Mouse (Mus musculus): Measurements from ENCODE around the gene Hip1. TPM values are rescaled to one million over a fixed set of nuclear protein-coding genes. Genes with fewer than 3 reads are reported as not detected.

Hip1 gene
- polyA plus RNA-seq, 1 experiment from 2014 or later, result 49.0 TPM

DNA sequence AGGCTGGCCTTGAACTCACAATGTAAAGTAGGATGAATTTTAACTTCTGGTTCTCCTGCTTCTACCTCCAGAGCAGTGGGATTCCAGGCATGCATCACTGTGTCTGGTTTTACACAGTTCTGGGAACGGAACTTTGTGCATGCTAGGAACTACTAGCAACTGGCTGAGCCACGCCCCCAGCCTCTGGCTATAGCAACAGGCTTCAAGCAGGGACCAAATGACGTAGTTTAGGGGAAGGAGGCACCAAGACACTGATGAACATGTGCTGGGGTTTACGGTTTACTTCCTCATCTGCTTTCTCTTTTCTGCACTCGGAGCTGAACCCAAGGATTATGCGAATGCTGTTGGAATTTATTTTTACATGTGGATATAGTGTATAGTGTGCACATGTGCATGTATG is 72.5 kb downstream of the Hip1 start:
- H3K27ac ChIP-seq (ENCODE audit: low read depth, low read length), result no peak overlapping the region
- H3K9me3 ChIP-seq (ENCODE audit: control insufficient read depth, low read length), result no peaks in the 10 kb centered on the region
- H3K4me1 ChIP-seq (ENCODE audit: control insufficient read depth, insufficient read depth, low read length), result no peaks in the 10 kb centered on the region
- no peaks in the 10 kb centered on the region for H3K27me3 ChIP-seq (ENCODE audit: control insufficient read depth, insufficient read depth, low read length)
- 83% methylated on average over 6 of the region's 6 CpGs for WGBS
- H3K9ac ChIP-seq (replicated peaks; ENCODE audit: low read depth, low read length), result no peak overlapping the region
- no peak overlapping the region for H3K4me3 ChIP-seq (ENCODE audit: low read depth, low read length)
- H3K36me3 ChIP-seq (ENCODE audit: control insufficient read depth, insufficient read depth, low read length), result no peaks in the 10 kb centered on the region
- ATAC-seq (ENCODE audit: low read depth), result no peak
- H3K4me2 ChIP-seq (ENCODE audit: low read depth, low read length), result no peak overlapping the region

GRCm38 (mm10) chr5:135471747-135472146 is 73.2 kb downstream of the Hip1 start:
- Histone ChIP-seq H3K4me1 (ENCODE audit: control insufficient read depth, insufficient read depth, low read length) (no peaks in the 10 kb centered on the region), H3K9me3 (ENCODE audit: control insufficient read depth, low read length) (no peaks in the 10 kb centered on the region), H3K4me2 (ENCODE audit: low read depth, low read length) (no peak overlapping the region), H3K4me3 (ENCODE audit: low read depth, low read length) (no peak overlapping the region), H3K27me3 (ENCODE audit: control insufficient read depth, insufficient read depth, low read length) (no peaks in the 10 kb centered on the region), H3K9ac (replicated peaks; ENCODE audit: low read depth, low read length) (no peak overlapping the region), H3K36me3 (ENCODE audit: control insufficient read depth, insufficient read depth, low read length) (no peaks in the 10 kb centered on the region), H3K27ac (ENCODE audit: low read depth, low read length) (no peak overlapping the region)
- ATAC-seq (ENCODE audit: low read depth), result no peak
- WGBS, result over 99% methylated on average over 4 of the region's 4 CpGs

DNA sequence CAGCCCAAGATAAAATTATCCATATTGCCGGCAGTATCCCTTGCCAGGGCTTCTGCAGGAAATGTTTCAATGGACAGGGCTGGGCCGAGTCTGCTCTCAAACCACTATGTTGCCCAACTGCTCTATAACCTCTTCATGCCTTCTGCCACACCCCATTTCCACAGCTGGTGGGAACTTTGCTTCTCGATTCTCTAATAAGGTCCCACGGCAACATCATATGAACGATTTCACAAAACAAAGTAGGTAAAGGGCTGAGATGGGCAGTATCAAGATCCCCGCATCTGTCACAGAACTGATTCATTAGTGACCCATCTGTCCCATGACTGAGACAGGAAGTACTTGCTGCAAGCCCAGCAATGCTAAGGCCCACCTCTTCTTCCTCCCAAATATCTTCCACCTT is 76.6 kb downstream of the Hip1 start:
- no peaks in the 10 kb centered on the region for H3K36me3 ChIP-seq (ENCODE audit: control insufficient read depth, insufficient read depth, low read length)
- H3K4me3 ChIP-seq (ENCODE audit: low read depth, low read length), result no peak overlapping the region
- 0 out of 2 replicates have a peak, but pooled peaks cover 3% of the 10 kb centered on the region for H3K4me1 ChIP-seq (ENCODE audit: control insufficient read depth, insufficient read depth, low read length)
- no peak for ATAC-seq (ENCODE audit: low read depth)
- H3K27ac ChIP-seq (ENCODE audit: low read depth, low read length), result no peak overlapping the region
- WGBS, result 96% methylated on average over 6 of the region's 6 CpGs
- H3K27me3 ChIP-seq (ENCODE audit: control insufficient read depth, insufficient read depth, low read length), result no peaks in the 10 kb centered on the region
- H3K4me2 ChIP-seq (ENCODE audit: low read depth, low read length), result no peak overlapping the region
- no peaks in the 10 kb centered on the region for H3K9me3 ChIP-seq (ENCODE audit: control insufficient read depth, low read length)
- no peak overlapping the region for H3K9ac ChIP-seq (replicated peaks; ENCODE audit: low read depth, low read length)

- Histone ChIP-seq H3K27me3 (ENCODE audit: control insufficient read depth, insufficient read depth, low read length) (no peaks in the 10 kb centered on the region), H3K4me2 (ENCODE audit: low read depth, low read length) (no peak overlapping the region), H3K36me3 (ENCODE audit: control insufficient read depth, insufficient read depth, low read length) (no peaks in the 10 kb centered on the region), H3K27ac (ENCODE audit: low read depth, low read length) (no peak overlapping the region), H3K4me1 (ENCODE audit: control insufficient read depth, insufficient read depth, low read length) (peaks cover 4% of the 10 kb centered on the region; the same call in 1 of the 2 replicates), H3K4me3 (ENCODE audit: low read depth, low read length) (no peak overlapping the region), H3K9me3 (ENCODE audit: control insufficient read depth, low read length) (no peaks in the 10 kb centered on the region), H3K9ac (replicated peaks; ENCODE audit: low read depth, low read length) (no peak overlapping the region)
- 0 out of 2 replicates have a peak, but pooled peaks have one; percentile 41 for ATAC-seq (ENCODE audit: low read depth)
- 42% methylated on average over 7 of the region's 7 CpGs for WGBS
These were observed 79.1 kb downstream of the Hip1 start for GRCm38 (mm10) chr5:135465833-135466291.

GRCm38 (mm10) chr5:135463380-135463779 is 81.5 kb downstream of the Hip1 start:
- Histone ChIP-seq H3K4me3 (ENCODE audit: low read depth, low read length) (no peak overlapping the region), H3K9ac (replicated peaks; ENCODE audit: low read depth, low read length) (no peak overlapping the region), H3K4me1 (ENCODE audit: control insufficient read depth, insufficient read depth, low read length) (peaks cover 10% of the 10 kb centered on the region; the same call in 1 of the 2 replicates), H3K9me3 (ENCODE audit: control insufficient read depth, low read length) (no peaks in the 10 kb centered on the region), H3K27ac (ENCODE audit: low read depth, low read length) (no peak overlapping the region), H3K27me3 (ENCODE audit: control insufficient read depth, insufficient read depth, low read length) (no peaks in the 10 kb centered on the region), H3K4me2 (ENCODE audit: low read depth, low read length) (no peak overlapping the region), H3K36me3 (ENCODE audit: control insufficient read depth, insufficient read depth, low read length) (no peaks in the 10 kb centered on the region)
- 72% methylated on average over 8 of the region's 8 CpGs for WGBS
- no peak for ATAC-seq (ENCODE audit: low read depth)

GRCm38 (mm10) chr5:135460833-135461173 is 84.1 kb downstream of the Hip1 start:
- Histone ChIP-seq H3K27me3 (ENCODE audit: control insufficient read depth, insufficient read depth, low read length) (no peaks in the 10 kb centered on the region), H3K27ac (ENCODE audit: low read depth, low read length) (peak overlapping the region; percentile 52), H3K4me1 (ENCODE audit: control insufficient read depth, insufficient read depth, low read length) (peaks cover 10% of the 10 kb centered on the region; the same call in 1 of the 2 replicates), H3K36me3 (ENCODE audit: control insufficient read depth, insufficient read depth, low read length) (peaks cover 5% of the 10 kb centered on the region; the same call in 1 of the 2 replicates), H3K9ac (replicated peaks; ENCODE audit: low read depth, low read length) (no peak overlapping the region), H3K4me3 (ENCODE audit: low read depth, low read length) (no peak overlapping the region), H3K4me2 (ENCODE audit: low read depth, low read length) (no peak overlapping the region; the same call in 1 of the 2 replicates), H3K9me3 (ENCODE audit: control insufficient read depth, low read length) (no peaks in the 10 kb centered on the region)
- 32% methylated on average over 4 of the region's 4 CpGs for WGBS
- no peak for ATAC-seq (ENCODE audit: low read depth)

GRCm38 (mm10) chr5:135460152-135460832 is 84.6 kb downstream of the Hip1 start:
- H3K9ac ChIP-seq (replicated peaks; ENCODE audit: low read depth, low read length), result no peak overlapping the region
- ATAC-seq (ENCODE audit: low read depth), result peak; percentile 89
- no peaks in the 10 kb centered on the region for H3K9me3 ChIP-seq (ENCODE audit: control insufficient read depth, low read length)
- peaks cover 5% of the 10 kb centered on the region; the same call in 1 of the 2 replicates for H3K36me3 ChIP-seq (ENCODE audit: control insufficient read depth, insufficient read depth, low read length)
- WGBS, result 35% methylated on average over 12 of the region's 12 CpGs
- peaks cover 7% of the 10 kb centered on the region; the same call in 1 of the 2 replicates for H3K4me1 ChIP-seq (ENCODE audit: control insufficient read depth, insufficient read depth, low read length)
- no peak overlapping the region; the same call in 1 of the 2 replicates for H3K4me2 ChIP-seq (ENCODE audit: low read depth, low read length)
- H3K27me3 ChIP-seq (ENCODE audit: control insufficient read depth, insufficient read depth, low read length), result no peaks in the 10 kb centered on the region
- peak overlapping the region; percentile 52 for H3K27ac ChIP-seq (ENCODE audit: low read depth, low read length)
- no peak overlapping the region for H3K4me3 ChIP-seq (ENCODE audit: low read depth, low read length)

DNA sequence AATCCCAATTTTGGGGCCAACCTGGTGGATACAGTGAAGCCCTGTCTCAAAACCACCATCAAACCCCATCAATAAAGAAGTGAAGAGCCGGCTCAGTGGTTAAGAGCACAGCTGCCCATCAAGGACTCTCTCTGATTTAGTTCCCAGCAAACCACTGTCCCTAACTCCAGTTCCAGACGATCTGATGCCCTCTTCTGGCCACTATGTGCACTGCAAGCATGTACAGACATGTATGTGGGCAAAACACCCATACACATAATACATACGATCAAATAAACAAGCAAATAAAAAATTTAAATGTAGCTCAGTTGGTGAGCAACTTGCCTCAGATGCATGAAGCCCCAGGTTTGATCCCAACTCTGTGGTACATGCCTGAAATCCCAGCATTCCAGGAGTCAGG is 85.4 kb downstream of the Hip1 start:
- H3K4me3 ChIP-seq (ENCODE audit: low read depth, low read length), result no peak overlapping the region
- peaks cover 5% of the 10 kb centered on the region; the same call in 1 of the 2 replicates for H3K36me3 ChIP-seq (ENCODE audit: control insufficient read depth, insufficient read depth, low read length)
- H3K9ac ChIP-seq (replicated peaks; ENCODE audit: low read depth, low read length), result no peak overlapping the region
- no peak overlapping the region for H3K27ac ChIP-seq (ENCODE audit: low read depth, low read length)
- 76% methylated on average over 3 of the region's 3 CpGs for whole genome bisulfite sequencing
- no peak for ATAC-seq (ENCODE audit: low read depth)
- H3K4me1 ChIP-seq (ENCODE audit: control insufficient read depth, insufficient read depth, low read length), result peaks cover 7% of the 10 kb centered on the region; the same call in 1 of the 2 replicates
- no peaks in the 10 kb centered on the region for H3K9me3 ChIP-seq (ENCODE audit: control insufficient read depth, low read length)
- no peak overlapping the region for H3K4me2 ChIP-seq (ENCODE audit: low read depth, low read length)
- H3K27me3 ChIP-seq (ENCODE audit: control insufficient read depth, insufficient read depth, low read length), result no peaks in the 10 kb centered on the region

- Histone ChIP-seq H3K27me3 (ENCODE audit: control insufficient read depth, insufficient read depth, low read length) (no peaks in the 10 kb centered on the region), H3K4me1 (ENCODE audit: control insufficient read depth, insufficient read depth, low read length) (peaks cover 7% of the 10 kb centered on the region; the same call in 1 of the 2 replicates), H3K9me3 (ENCODE audit: control insufficient read depth, low read length) (no peaks in the 10 kb centered on the region), H3K36me3 (ENCODE audit: control insufficient read depth, insufficient read depth, low read length) (peaks cover 8% of the 10 kb centered on the region; the same call in 1 of the 2 replicates), H3K4me2 (ENCODE audit: low read depth, low read length) (no peak overlapping the region), H3K9ac (replicated peaks; ENCODE audit: low read depth, low read length) (no peak overlapping the region), H3K4me3 (ENCODE audit: low read depth, low read length) (no peak overlapping the region), H3K27ac (ENCODE audit: low read depth, low read length) (no peak overlapping the region)
- WGBS, result 93% methylated on average over 16 of the region's 16 CpGs
- no peak for ATAC-seq (ENCODE audit: low read depth)
These were observed 87.0 kb downstream of the Hip1 start for GRCm38 (mm10) chr5:135457961-135458360.

Measured in neural tube, embryonic 14.5 days (tissue).